Mouse (Mus musculus): ENCODE measurements at regions not wholly inside any gene's neighbourhood (a gene's known extent, or its start where the extent isn't known, plus 50 kb on each side); places are given as distances from the start of the nearest gene placed in this dataset.

DNA sequence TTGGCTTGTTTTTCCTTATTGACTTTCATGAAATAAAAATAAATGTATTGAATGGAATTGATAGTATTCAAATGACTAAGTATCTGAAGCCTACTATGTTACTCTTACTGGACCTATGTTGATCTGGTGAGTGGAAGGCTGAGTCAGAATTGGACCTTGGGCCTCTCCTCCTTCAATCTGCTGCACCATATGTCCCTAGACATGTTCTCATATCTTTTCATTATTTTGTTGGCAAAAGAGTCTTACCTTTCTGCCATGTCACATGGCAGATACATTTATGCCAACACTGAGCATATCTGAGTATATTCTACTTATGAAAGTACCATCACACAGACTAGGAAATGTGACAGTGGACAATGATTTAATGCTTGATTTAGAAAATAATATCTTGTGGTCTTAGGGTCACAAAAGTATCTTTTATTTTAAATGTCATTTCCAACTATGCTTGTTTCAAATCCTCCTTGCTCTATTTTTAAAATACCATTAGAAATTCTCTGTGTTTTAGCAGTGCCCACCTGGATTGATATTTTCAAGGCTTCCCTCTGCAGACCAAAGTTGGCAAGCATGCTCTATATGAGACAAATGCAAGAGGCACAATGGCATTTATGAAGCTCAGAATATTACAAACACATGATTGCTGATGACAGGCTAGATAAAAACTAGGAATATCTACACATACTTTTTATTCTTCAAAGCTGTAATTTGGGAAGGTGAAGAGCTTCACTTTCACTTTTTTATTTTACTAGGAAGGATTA, 825.7 kb downstream of the Rfpl4b start:
- no peak for TF ChIP-seq POLR2A (IDR thresholded peaks at IDR 0.05; ENCODE audit: borderline replicate concordance, extremely low read depth, insufficient read depth, insufficient read length, poor library complexity, severe bottlenecking)
- no peak for TF ChIP-seq CTCF (IDR thresholded peaks at IDR 0.05; ENCODE audit: borderline replicate concordance, extremely low read depth, insufficient read depth, insufficient read length)
- DNase-seq (ENCODE audit: low read depth): no peak

DNA sequence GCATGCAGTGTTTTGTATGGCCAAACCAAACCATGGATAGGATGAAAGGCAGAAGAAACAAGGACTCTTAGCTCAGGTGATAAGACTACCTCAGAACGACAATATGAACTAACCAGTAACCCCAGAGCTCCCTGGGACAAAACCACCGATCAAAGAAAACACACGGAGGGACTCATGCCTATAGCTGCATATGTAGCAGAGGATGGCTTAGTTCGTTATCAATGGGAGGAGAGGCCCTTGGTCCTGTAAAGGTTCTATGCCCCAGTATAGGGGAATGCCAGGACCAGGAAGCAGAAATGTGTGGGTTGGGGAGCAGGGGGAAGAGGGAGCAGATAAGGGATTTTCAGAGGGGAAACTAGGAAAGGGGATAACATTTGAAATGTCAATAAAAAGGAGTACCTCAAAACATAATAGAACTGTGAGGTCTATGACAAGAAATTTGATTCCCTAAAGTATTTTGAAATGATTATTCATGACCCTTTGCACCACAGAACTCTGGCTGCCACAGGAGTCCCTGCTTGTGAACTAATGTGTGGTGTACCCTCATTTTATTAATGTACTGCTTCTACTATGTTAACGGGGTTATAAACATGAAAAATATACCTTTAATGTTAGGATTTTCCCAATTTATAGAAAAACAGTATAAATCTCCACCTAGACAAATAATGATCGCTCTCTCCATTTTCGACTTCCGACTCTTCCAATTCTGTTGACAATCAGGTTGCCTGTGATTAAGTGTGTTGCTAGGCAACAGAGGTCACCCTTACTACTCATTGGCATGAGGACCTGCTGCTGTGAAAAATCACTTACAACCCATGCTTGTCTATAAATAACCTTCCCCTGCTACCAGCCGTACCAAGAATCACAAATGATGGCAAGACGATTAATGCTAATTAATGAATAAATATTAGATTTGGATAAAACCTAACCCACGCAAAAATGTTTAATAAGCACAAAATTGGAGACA, 833.0 kb downstream of the Rfpl4b start:
- no peak for TF ChIP-seq POLR2A (IDR thresholded peaks at IDR 0.05; ENCODE audit: borderline replicate concordance, extremely low read depth, insufficient read depth, insufficient read length, poor library complexity, severe bottlenecking)
- TF ChIP-seq CTCF (IDR thresholded peaks at IDR 0.05; ENCODE audit: borderline replicate concordance, extremely low read depth, insufficient read depth, insufficient read length): no peak
- DNase-seq (ENCODE audit: low read depth): peak; percentile 81

DNA sequence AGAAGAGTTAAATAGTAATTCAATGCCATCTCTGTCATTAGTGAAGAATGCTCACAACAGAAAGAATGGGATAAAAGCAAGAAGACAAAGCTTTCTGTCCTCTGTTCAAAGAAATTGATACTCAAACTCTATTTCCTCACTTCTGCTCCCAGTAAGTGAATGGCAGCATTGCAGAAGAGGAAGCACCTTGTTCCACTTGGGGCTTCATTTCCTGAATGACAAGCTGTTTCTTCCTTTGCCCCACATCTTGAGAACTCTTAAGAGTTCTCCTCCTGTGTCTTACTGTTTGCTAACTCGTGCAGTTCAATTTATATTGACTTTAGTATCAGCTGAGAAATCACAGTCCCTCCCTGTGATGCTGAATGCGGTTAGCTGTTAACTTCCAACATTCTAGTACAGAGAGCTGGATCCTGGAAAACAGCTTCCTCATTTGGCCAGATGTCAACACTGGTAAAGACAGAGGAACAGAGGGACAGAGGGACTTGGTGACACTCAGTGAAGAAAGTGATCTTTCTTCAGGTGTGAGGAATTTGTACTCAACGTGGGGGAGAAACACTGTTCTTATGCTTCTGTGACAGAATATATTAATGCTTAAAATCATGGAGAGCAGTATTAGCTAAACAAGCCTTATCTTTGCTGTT, 840.3 kb upstream of the Marcks start:
- TF ChIP-seq CTCF (IDR thresholded peaks at IDR 0.05; ENCODE audit: borderline replicate concordance, extremely low read depth, insufficient read depth, insufficient read length) (no peak), POLR2A (IDR thresholded peaks at IDR 0.05; ENCODE audit: borderline replicate concordance, extremely low read depth, insufficient read depth, insufficient read length, poor library complexity, severe bottlenecking) (no peak)
- DNase-seq (ENCODE audit: low read depth): no peak

DNA sequence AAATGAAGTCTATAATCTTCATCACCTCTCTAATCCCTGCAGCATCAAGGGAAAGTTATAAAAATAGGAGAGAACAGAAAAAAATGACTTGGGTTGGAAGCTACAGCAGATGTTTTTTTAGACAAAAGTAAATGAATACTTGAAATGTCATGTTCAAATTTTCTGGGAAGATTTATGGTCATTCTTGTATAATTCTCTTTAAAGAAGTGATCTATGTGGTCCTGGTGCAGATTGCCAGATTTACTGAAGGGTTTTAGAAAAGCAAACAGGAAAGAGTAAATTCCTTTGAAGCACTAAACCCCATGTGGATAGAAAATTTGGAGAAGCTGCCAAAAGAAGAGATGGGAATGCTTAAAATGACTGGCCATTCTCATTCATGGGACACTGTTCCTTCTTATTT, 821.3 kb upstream of the Marcks start:
- TF ChIP-seq POLR2A (IDR thresholded peaks at IDR 0.05; ENCODE audit: borderline replicate concordance, extremely low read depth, insufficient read depth, insufficient read length, poor library complexity, severe bottlenecking): no peak
- no peak for TF ChIP-seq CTCF (IDR thresholded peaks at IDR 0.05; ENCODE audit: borderline replicate concordance, extremely low read depth, insufficient read depth, insufficient read length)
- no peak for DNase-seq (ENCODE audit: low read depth)

DNA sequence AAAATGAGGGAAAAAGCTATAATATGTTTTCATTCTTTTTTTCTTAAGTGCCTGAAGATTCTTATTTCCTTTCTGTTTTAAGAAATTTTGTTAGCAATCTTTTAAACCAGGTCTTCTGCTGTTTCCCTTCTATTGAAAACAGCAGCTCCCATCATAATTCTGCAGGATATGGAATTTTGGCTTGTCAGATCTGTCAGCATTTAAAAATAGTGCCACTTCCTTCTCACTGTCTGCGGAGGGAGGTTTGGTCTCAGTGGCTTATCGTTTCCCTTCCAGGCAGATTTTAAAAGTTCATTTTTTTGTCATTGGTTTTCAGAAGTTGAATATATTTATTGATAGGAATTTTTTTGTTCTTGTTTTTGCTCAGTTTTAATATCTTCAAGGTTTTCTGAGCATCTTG, 776.1 kb upstream of the Marcks start:
- DNase-seq (ENCODE audit: low read depth): no peak
- no peak for TF ChIP-seq CTCF (IDR thresholded peaks at IDR 0.05; ENCODE audit: borderline replicate concordance, extremely low read depth, insufficient read depth, insufficient read length)
- no peak for TF ChIP-seq POLR2A (IDR thresholded peaks at IDR 0.05; ENCODE audit: borderline replicate concordance, extremely low read depth, insufficient read depth, insufficient read length, poor library complexity, severe bottlenecking)

DNA sequence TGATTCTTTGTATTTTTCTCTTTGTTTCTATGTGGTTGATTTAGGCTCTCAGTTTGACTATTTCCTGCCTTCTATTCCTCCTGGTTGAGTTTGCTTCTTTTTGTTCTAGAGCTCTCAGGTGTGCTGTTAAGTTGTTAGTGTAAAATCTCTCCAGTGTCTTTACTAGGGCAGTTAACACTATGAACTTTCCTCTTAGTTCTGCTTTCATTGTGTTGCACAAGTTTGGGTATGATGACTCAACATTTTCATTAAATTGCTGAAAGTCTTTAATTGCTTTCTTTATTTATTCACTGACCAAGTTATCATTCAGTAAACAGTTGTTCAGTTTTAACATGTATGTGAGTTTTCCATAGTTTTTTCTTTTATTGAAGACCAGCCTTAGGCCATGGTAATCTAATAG, 772.9 kb upstream of the Marcks start:
- DNase-seq (ENCODE audit: low read depth): no peak

DNA sequence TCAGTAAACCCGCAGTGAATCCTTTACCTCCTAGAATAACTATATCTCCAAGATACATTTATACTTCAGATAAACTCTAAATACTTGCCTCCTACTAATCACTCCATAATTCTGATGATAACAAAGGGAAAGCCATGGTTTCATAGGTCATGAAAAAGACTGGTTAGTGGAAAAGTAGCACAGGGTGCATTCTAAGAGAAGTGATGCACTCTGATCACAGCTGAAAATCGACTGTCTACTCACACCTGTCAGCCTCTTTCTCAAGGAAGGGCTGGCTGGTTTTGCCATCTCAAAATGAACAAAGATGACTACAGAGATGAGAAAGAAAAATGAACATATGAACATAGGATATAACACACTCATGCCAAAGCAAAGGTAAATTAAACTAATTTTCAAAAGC, 769.6 kb upstream of the Marcks start:
- no peak for DNase-seq (ENCODE audit: low read depth)
- TF ChIP-seq POLR2A (IDR thresholded peaks at IDR 0.05; ENCODE audit: borderline replicate concordance, extremely low read depth, insufficient read depth, insufficient read length, poor library complexity, severe bottlenecking) (no peak), CTCF (IDR thresholded peaks at IDR 0.05; ENCODE audit: borderline replicate concordance, extremely low read depth, insufficient read depth, insufficient read length) (no peak)

More for the DNA sequence above, 772.9 kb upstream of the Marcks start:
- TF ChIP-seq CTCF (IDR thresholded peaks at IDR 0.05; ENCODE audit: borderline replicate concordance, extremely low read depth, insufficient read depth, insufficient read length) (no peak), POLR2A (IDR thresholded peaks at IDR 0.05; ENCODE audit: borderline replicate concordance, extremely low read depth, insufficient read depth, insufficient read length, poor library complexity, severe bottlenecking) (no peak)

DNA sequence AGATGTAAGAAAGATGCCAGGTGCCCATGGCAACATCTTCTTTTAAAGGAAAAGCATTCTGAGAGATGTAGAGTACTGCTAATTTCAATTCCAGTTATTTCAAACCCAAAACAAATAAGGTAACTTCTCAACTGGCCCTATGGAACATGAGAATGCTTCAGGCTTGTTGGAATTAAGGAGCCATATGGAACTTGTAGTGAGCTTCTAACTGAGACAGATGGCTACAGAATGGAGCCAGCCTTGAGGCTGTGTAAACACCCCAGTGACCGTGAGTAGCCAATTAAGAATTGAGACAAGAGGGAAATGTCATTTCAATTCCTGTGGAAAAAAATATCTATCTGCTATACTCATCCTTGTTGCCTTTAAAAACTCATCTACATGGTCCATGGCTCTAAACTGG, 769.0 kb upstream of the Marcks start:
- DNase-seq (ENCODE audit: low read depth): peak; percentile 78
- TF ChIP-seq CTCF (IDR thresholded peaks at IDR 0.05; ENCODE audit: borderline replicate concordance, extremely low read depth, insufficient read depth, insufficient read length): no peak
- TF ChIP-seq POLR2A (IDR thresholded peaks at IDR 0.05; ENCODE audit: borderline replicate concordance, extremely low read depth, insufficient read depth, insufficient read length, poor library complexity, severe bottlenecking): no peak

DNA sequence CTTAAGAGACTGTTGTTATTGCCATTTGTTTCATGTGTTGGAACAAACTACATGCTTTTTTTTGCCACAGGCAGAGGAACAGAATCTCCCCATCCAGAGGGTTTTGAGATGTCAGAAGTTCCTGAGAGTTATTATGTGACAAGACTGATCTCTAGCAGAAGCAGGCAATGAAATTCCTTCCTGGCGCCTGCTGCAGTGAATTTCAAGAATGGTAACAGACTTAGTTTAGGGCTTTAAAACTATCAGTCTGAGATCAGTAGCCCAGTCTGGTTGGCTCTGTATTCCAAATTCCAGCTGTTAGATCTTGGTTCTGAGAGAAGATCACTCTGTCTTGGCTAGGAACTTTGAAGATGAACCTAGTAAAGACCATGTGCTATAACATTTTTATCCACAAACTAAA, 749.2 kb upstream of the Marcks start:
- no peak for DNase-seq (ENCODE audit: low read depth)
- TF ChIP-seq CTCF (IDR thresholded peaks at IDR 0.05; ENCODE audit: borderline replicate concordance, extremely low read depth, insufficient read depth, insufficient read length) (no peak), POLR2A (IDR thresholded peaks at IDR 0.05; ENCODE audit: borderline replicate concordance, extremely low read depth, insufficient read depth, insufficient read length, poor library complexity, severe bottlenecking) (no peak)

DNA sequence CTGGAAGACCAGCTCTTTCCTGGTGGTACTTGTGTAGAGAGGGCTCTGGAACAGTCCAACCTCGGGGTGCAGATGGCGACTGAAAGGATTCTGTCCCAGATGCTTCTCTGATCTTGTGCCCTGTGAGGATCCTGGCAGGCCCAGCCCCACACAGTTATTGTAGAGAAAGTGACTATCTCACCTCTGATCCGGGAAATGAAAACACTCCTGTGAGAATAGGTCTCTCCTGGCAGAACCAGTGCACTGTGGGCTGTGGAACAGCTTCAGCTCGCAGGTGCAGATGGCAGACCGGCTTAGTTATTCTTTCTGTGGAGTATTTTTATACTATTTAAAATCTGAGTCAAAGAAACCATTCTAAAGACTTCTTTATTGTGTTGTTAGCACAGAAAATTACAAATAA, 742.1 kb upstream of the Marcks start:
- TF ChIP-seq CTCF (IDR thresholded peaks at IDR 0.05; ENCODE audit: borderline replicate concordance, extremely low read depth, insufficient read depth, insufficient read length): no peak
- no peak for TF ChIP-seq POLR2A (IDR thresholded peaks at IDR 0.05; ENCODE audit: borderline replicate concordance, extremely low read depth, insufficient read depth, insufficient read length, poor library complexity, severe bottlenecking)
- DNase-seq (ENCODE audit: low read depth): no peak

DNA sequence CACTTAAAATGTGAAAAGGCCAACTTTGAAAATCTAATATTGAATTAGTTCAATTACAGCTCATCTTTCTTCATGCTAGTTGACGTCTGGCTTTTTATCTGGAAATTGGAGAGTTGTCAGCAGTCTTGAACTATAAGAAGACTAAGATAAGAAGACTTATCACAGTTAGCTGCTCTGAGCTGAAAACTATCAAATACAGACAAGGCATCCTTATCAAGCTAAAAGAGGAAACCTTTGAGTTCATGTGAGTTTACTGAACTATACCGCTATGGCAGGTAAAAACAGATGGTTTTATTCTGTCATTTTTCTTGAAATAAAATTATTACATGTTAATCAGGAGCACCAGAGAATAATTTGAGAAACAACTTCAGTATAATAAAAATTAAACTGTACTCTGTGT, 735.2 kb upstream of the Marcks start:
- TF ChIP-seq CTCF (IDR thresholded peaks at IDR 0.05; ENCODE audit: borderline replicate concordance, extremely low read depth, insufficient read depth, insufficient read length) (no peak), POLR2A (IDR thresholded peaks at IDR 0.05; ENCODE audit: borderline replicate concordance, extremely low read depth, insufficient read depth, insufficient read length, poor library complexity, severe bottlenecking) (no peak)

More for the DNA sequence above, 735.2 kb upstream of the Marcks start:
- no peak for DNase-seq (ENCODE audit: low read depth)
